Mouse (Mus musculus): ENCODE measurements around the gene Snapc4.
A peak's percentile ranks its signal among the peaks of the same experiment; 100 is the strongest.

Snapc4 gene

GRCm38 (mm10) chr2:26341510-26341981, 38.9 kb downstream of the Snapc4 start:
- DNase-seq (ENCODE audit: low read depth, low spot score): no peak

DNA sequence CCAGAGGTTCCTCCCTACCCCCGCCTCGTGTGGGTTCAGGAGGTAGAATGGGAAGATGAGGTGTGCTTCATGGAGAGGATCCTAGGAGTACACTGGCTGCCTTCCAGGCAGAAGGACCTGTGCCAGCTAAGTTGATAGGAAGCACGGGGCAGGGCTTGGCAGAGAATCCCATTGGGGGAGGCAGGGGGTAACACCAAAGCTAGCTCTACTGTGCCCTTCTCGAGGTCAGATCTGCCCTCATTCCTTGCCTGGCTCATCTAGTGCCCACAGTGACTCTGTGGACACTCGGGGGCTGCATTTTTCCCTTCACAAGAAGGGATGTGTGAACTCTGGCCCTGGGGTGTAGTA, 41.3 kb downstream of the Snapc4 start:
- no peak for DNase-seq (ENCODE audit: low read depth, low spot score)

DNA sequence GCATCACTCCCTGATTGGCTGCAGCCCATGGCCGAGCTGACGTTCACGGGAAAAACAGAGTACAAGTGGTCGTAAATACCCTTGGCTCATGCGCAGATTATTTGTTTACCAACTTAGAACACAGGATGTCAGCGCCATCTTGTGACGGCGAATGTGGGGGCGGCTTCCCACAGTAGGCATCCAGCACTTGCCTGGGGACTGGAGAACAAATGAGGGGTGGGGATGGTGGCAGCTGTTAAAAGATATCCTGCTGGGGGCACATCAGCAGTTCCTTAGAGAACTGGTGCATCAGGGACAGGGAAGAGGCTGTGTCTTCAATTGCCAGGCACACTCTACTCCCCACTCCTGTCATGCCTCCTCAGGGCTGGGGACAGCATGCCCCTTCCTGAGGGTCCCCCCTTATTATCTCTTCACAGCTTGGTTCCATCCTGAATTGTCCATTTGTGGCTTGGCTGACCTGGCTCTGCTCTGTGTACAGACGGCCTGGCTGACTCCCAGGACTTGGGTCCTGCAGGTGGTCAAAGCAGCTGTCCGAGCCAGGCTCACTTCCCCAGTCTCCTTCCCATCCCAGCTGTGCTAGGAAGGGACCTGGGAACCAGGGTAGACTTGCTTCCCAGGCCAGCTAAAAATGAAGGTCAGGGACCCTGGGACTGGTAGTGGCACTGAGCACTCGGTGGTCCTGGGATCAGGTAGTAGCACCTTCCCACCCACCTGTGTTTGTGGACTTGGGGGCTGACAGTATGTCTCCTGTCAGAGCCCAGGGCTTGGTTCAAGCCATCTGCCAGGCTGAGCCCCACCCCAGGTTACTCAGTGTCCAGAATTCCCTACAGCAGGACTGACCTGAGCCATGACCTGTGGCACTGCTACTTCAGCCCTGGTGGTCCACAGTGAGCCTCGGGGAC, 41.9 kb downstream of the Snapc4 start:
- DNase-seq (ENCODE audit: low read depth, low spot score): no peak

DNA sequence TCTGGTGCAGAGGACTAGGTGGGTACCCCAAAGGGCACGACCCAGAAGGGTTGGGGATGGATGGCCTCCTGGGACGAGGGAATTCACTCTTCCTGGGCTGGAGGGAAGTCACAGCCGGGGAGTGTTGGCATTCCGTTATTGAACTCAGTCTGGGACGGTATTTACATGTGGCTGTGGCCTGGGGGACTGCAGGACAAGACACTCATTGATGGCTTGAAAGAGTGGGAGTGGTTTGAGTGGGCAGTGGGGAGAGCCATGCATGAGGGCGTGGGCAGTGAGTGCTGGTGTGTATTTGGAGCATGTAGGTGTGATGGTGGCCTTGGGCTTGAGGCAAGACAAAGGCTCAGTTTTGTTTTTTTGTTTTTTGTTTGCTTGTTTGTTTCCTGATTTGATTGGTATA, 49.8 kb downstream of the Snapc4 start:
- DNase-seq (ENCODE audit: low read depth, low spot score): no peak

DNA sequence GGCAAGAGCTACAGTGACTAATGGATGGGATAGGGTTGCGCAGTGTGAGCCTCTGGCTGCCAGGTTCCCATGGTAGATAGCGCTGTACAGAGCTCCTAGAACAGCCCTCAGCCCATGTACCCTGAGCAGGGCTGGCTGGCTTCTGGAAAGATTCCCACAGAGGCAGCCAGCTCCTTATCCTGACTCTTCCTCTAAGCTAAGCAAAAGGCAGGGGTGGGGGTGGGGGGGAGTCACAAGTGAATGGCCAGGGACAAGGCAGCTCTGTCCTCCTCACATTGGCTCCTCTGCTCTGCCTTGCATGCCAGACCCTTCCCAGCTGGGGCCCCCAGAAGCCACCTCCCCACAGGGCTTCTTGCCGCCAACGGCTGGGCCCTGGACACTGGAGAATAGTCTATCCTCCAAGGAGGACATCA, 50.4 kb downstream of the Snapc4 start:
- DNase-seq (ENCODE audit: low read depth, low spot score): no peak

DNA sequence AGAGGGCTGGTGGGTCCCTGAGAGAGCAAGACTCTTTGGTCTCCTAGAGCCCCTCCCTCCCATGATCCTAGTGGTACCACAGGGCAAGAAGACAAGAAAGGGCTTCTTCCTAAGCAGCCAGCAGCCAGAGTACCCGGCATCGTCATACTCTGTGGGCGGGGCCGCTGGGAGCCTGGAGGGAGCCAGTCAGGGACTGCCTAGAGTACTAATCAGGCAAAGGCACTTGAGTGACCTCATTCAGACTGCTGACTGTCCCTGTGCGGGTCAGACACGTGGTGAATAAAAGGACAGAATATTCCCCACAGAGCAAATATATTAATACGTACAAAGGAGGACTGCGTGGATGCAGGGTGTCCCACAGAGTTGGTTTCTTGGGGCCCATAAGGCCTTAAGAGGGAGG, 51.1 kb downstream of the Snapc4 start:
- no peak for DNase-seq (ENCODE audit: low read depth, low spot score)

- DNase-seq (ENCODE audit: low read depth, low spot score): peak; percentile 63
Measured at GRCm38 (mm10) chr2:26327852-26328251, 52.6 kb downstream of the Snapc4 start.

DNA sequence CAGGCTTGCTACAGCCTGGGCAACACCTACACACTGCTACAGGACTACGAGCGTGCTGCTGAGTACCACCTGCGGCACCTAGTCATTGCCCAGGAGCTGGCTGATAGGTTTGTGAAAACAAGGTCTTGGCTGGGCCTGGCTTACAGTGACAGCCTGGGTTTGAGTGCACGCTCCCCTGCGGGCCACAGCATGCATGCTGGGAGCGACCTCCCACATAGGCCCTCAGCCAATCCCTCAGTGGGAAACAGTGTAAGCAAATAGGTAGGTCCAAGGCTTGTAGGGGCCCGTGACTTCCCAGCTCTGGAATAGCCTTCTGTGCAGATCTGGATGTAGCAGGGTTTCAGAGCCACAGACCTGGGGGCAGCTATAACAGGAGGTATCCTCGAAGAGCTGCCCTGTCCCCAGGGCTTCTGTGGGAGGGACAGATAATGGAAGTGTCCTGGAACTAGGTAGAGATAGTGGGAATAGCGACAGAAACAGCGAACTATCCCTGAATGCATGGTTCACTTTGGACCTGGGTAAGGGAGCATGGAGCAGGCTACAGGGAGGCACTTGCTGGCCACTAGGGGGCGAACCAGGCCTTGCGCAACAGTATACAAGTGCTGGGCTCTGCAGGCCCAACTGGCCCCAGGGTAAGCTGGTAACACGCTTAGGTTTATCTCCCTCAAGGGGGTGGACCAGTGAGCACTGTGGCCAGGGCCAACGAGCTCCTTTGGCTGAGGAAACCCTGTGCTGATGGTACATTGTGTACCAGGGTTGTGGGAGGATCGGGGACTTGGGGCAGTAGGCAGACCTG, 54.9 kb downstream of the Snapc4 start:
- peak; percentile 86 for DNase-seq (ENCODE audit: low read depth, low spot score)

- DNase-seq (ENCODE audit: low read depth, low spot score): peak; percentile 52
Measured at GRCm38 (mm10) chr2:26324917-26325316, 55.5 kb downstream of the Snapc4 start.

GRCm38 (mm10) chr2:26323589-26324325, 56.7 kb downstream of the Snapc4 start:
- DNase-seq (ENCODE audit: low read depth, low spot score): no peak

- DNase-seq (ENCODE audit: low read depth, low spot score): no peak
Measured at GRCm38 (mm10) chr2:26320245-26321185, 59.9 kb downstream of the Snapc4 start.

GRCm38 (mm10) chr2:26319519-26320244, 60.8 kb downstream of the Snapc4 start:
- DNase-seq (ENCODE audit: low read depth, low spot score): no peak

DNA sequence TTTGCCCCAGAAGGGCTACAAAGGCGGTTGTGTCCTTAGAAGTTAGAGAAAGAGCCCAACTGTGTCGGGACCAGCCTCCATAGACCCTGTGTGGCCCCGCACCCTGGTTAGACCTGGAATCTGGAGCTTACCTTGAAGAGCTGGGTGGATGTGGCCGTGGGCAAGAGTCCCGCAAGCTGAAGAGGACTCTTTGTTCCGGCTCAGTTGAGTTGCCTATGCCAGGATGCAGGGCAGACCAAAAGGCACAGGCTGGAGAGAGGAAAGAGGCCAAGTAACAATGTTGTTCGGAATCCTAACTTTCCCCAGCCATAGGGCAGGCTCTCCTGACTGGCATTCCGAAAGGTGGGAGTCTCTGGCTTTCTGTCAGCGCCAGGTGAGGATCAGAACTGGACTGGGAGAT, 61.3 kb downstream of the Snapc4 start:
- no peak for DNase-seq (ENCODE audit: low read depth, low spot score)

GRCm38 (mm10) chr2:26317991-26318672, 62.3 kb downstream of the Snapc4 start:
- no peak for DNase-seq (ENCODE audit: low read depth, low spot score)

- DNase-seq (ENCODE audit: low read depth, low spot score): no peak
Measured at GRCm38 (mm10) chr2:26317371-26317770, 63.1 kb downstream of the Snapc4 start.

DNA sequence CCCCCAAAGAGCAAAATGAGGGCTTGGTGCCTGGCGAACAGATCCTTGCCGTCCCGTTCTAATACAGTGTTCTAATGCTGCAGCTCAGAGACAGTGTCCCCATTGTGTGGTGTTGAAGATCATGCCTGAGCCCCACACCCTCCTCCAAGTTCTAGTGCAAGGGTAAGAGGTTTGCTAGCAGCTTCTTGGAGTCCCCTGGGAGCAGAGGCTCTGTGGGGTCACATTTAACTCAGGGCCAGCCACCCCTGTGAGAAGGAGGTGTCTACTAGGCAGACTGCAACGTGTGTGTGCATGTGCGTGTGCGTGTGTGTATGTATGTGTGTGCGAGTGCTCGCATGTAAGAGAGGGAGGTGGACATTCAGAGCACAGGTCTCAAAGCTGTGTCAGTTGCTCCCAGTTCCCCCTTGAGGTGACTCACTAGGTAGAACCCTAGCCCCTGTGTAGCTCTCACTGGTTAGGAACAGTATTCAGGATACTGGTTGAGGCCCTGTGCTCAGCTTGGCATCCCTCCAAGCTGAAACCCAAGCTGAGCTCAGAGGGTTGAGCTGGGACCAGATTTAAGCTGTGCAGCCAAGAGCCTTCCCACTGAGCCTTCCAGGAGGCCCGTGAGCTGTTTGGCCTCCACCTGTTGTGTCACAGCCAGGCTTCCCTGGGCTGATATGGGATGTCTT, 63.7 kb downstream of the Snapc4 start:
- peak; percentile 23 for DNase-seq (ENCODE audit: low read depth, low spot score)

DNA sequence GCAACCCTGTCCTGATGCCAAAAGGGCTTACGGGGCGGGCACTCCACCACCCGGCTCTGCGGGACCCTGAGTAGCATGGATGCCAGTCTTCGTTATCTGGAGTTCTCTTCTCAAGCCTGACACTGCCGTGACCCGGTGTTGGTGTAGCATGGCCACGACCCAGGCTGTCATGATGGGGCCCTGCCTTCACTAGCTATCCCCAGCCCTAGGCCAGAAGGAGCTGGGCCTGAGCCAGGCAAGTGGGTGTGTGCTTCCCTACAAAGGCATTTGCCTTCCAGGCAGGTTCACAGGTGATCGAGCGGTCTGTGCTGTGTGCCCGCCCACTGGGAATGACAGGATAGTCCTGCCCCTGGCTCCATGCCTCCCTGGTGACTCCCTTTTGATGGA, 64.5 kb downstream of the Snapc4 start:
- no peak for DNase-seq (ENCODE audit: low read depth, low spot score)

- DNase-seq (ENCODE audit: low read depth, low spot score): peak; percentile 80
Measured at GRCm38 (mm10) chr2:26315072-26315924, 65.2 kb downstream of the Snapc4 start, which contains the start of gene Gpsm1. Gene Gpsm1 (plus strand): TSS chr2:26315515.
